Mouse (Mus musculus): ENCODE results near the gene Gpr162. TPM values are rescaled to one million over a fixed set of nuclear protein-coding genes. Genes with fewer than 3 reads are reported as not detected.
A peak's percentile ranks its signal among the peaks of the same experiment; 100 is the strongest.

The Gpr162 gene
- polyA plus RNA-seq, 1 experiment = 2.4 TPM

- TF ChIP-seq CTCF (IDR thresholded peaks at IDR 0.05; ENCODE audit: control insufficient read depth, insufficient read depth, low read length) (no peak), POLR2A (IDR thresholded peaks at IDR 0.05; ENCODE audit: borderline replicate concordance, control insufficient read depth, low read depth, low read length) (no peak)
- Histone ChIP-seq H3K4me1 (ENCODE audit: control insufficient read depth, insufficient read depth, low read length) (no peaks in the 10 kb centered on the region), H3K4me3 (replicated peaks; ENCODE audit: control insufficient read depth, low read depth, low read length) (no peak within 1 kb of the TSS), H3K27ac (ENCODE audit: control insufficient read depth, insufficient read depth, low read depth, low read length, poor library complexity) (no peak within 1 kb of the TSS)
- 39% methylated on average over 9 of the region's 9 CpGs for WGBS
Measured at GRCm38 (mm10) chr6:124887986-124888385, 24.2 kb upstream of the Gpr162 start, which contains the start of gene Cd4. TSS of gene Cd4 (minus strand) at chr6:124888221.

GRCm38 (mm10) chr6:124885956-124886381, 22.2 kb upstream of the Gpr162 start:
- TF ChIP-seq POLR2A (IDR thresholded peaks at IDR 0.05; ENCODE audit: borderline replicate concordance, control insufficient read depth, low read depth, low read length) (no peak), CTCF (IDR thresholded peaks at IDR 0.05; ENCODE audit: control insufficient read depth, insufficient read depth, low read length) (no peak)
- Histone ChIP-seq H3K4me3 (replicated peaks; ENCODE audit: control insufficient read depth, low read depth, low read length) (no peak overlapping the region), H3K27ac (ENCODE audit: control insufficient read depth, insufficient read depth, low read depth, low read length, poor library complexity) (no peak overlapping the region), H3K4me1 (ENCODE audit: control insufficient read depth, insufficient read depth, low read length) (no peaks in the 10 kb centered on the region)
- 62% methylated on average over 8 of the region's 8 CpGs for WGBS

GRCm38 (mm10) chr6:124884714-124885500, 21.1 kb upstream of the Gpr162 start:
- WGBS = 56% methylated on average over 10 of the region's 10 CpGs
- H3K27ac ChIP-seq (ENCODE audit: control insufficient read depth, insufficient read depth, low read depth, low read length, poor library complexity) = no peak overlapping the region

GRCm38 (mm10) chr6:124883351-124883750, 19.6 kb upstream of the Gpr162 start:
- Histone ChIP-seq H3K4me1 (ENCODE audit: control insufficient read depth, insufficient read depth, low read length) (no peaks in the 10 kb centered on the region), H3K27ac (ENCODE audit: control insufficient read depth, insufficient read depth, low read depth, low read length, poor library complexity) (no peak overlapping the region), H3K4me3 (replicated peaks; ENCODE audit: control insufficient read depth, low read depth, low read length) (no peak overlapping the region)
- 82% methylated on average over 10 of the region's 10 CpGs for WGBS
- TF ChIP-seq CTCF (IDR thresholded peaks at IDR 0.05; ENCODE audit: control insufficient read depth, insufficient read depth, low read length) = no peak
- TF ChIP-seq POLR2A (IDR thresholded peaks at IDR 0.05; ENCODE audit: borderline replicate concordance, control insufficient read depth, low read depth, low read length) = no peak

More at GRCm38 (mm10) chr6:124884714-124885500, 21.1 kb upstream of the Gpr162 start:
- Histone ChIP-seq H3K4me3 (replicated peaks; ENCODE audit: control insufficient read depth, low read depth, low read length) (no peak overlapping the region), H3K4me1 (ENCODE audit: control insufficient read depth, insufficient read depth, low read length) (no peaks in the 10 kb centered on the region)
- TF ChIP-seq POLR2A (IDR thresholded peaks at IDR 0.05; ENCODE audit: borderline replicate concordance, control insufficient read depth, low read depth, low read length) (no peak), CTCF (IDR thresholded peaks at IDR 0.05; ENCODE audit: control insufficient read depth, insufficient read depth, low read length) (no peak)

GRCm38 (mm10) chr6:124881821-124882220, 18.0 kb upstream of the Gpr162 start:
- Histone ChIP-seq H3K27ac (ENCODE audit: control insufficient read depth, insufficient read depth, low read depth, low read length, poor library complexity) (peak overlapping the region; percentile 22; the same call in 1 of the 2 replicates), H3K4me3 (replicated peaks; ENCODE audit: control insufficient read depth, low read depth, low read length) (no peak overlapping the region), H3K4me1 (ENCODE audit: control insufficient read depth, insufficient read depth, low read length) (no peaks in the 10 kb centered on the region)
- whole genome bisulfite sequencing = 85% methylated on average over 9 of the region's 9 CpGs
- TF ChIP-seq POLR2A (IDR thresholded peaks at IDR 0.05; ENCODE audit: borderline replicate concordance, control insufficient read depth, low read depth, low read length) (no peak), CTCF (IDR thresholded peaks at IDR 0.05; ENCODE audit: control insufficient read depth, insufficient read depth, low read length) (no peak)

GRCm38 (mm10) chr6:124879390-124879789, 15.6 kb upstream of the Gpr162 start:
- no peak for TF ChIP-seq POLR2A (IDR thresholded peaks at IDR 0.05; ENCODE audit: borderline replicate concordance, control insufficient read depth, low read depth, low read length)
- no peak for TF ChIP-seq CTCF (IDR thresholded peaks at IDR 0.05; ENCODE audit: control insufficient read depth, insufficient read depth, low read length)
- Histone ChIP-seq H3K4me1 (ENCODE audit: control insufficient read depth, insufficient read depth, low read length) (no peaks in the 10 kb centered on the region), H3K27ac (ENCODE audit: control insufficient read depth, insufficient read depth, low read depth, low read length, poor library complexity) (no peak overlapping the region), H3K4me3 (replicated peaks; ENCODE audit: control insufficient read depth, low read depth, low read length) (no peak overlapping the region)
- WGBS = 66% methylated on average over 6 of the region's 6 CpGs

GRCm38 (mm10) chr6:124874348-124874747, 10.6 kb upstream of the Gpr162 start:
- TF ChIP-seq POLR2A (IDR thresholded peaks at IDR 0.05; ENCODE audit: borderline replicate concordance, control insufficient read depth, low read depth, low read length) (no peak), CTCF (IDR thresholded peaks at IDR 0.05; ENCODE audit: control insufficient read depth, insufficient read depth, low read length) (no peak)
- 23% methylated on average over 3 of the region's 3 CpGs for WGBS
- Histone ChIP-seq H3K4me1 (ENCODE audit: control insufficient read depth, insufficient read depth, low read length) (no peaks in the 10 kb centered on the region), H3K27ac (ENCODE audit: control insufficient read depth, insufficient read depth, low read depth, low read length, poor library complexity) (no peak overlapping the region), H3K4me3 (replicated peaks; ENCODE audit: control insufficient read depth, low read depth, low read length) (no peak overlapping the region)

- WGBS = 78% methylated on average over 7 of the region's 7 CpGs
Measured at GRCm38 (mm10) chr6:124866560-124866959, 2.8 kb upstream of the Gpr162 start.

More at GRCm38 (mm10) chr6:124866560-124866959, 2.8 kb upstream of the Gpr162 start:
- no peak overlapping the region for H3K27ac ChIP-seq (ENCODE audit: control insufficient read depth, insufficient read depth, low read depth, low read length, poor library complexity)
- no peaks in the 10 kb centered on the region; the same call in 1 of the 2 replicates for H3K4me1 ChIP-seq (ENCODE audit: control insufficient read depth, insufficient read depth, low read length)
- no peak for TF ChIP-seq POLR2A (IDR thresholded peaks at IDR 0.05; ENCODE audit: borderline replicate concordance, control insufficient read depth, low read depth, low read length)
- no peak for TF ChIP-seq CTCF (IDR thresholded peaks at IDR 0.05; ENCODE audit: control insufficient read depth, insufficient read depth, low read length)
- no peak overlapping the region for H3K4me3 ChIP-seq (replicated peaks; ENCODE audit: control insufficient read depth, low read depth, low read length)

All from bone marrow, adult 2 months (tissue).